In genomic region chr10:80116563-80116926, GRCm38 (mm10) we compare ENCODE assay signal across 8 mouse cellular contexts. TPM values are rescaled to one million over a fixed set of nuclear protein-coding genes. Genes with fewer than 3 reads are reported as not detected.
DNase-seq lines count a peak whose midpoint lies in the region; ATAC-seq lines count a peak whose summit lies in the region.

No protein-coding gene starts in this region.

- DNase-seq in CD4-positive, CD25-positive, alpha-beta regulatory T cell, adult 2 months (ENCODE audit: low read depth, low spot score) = peak; percentile 48
- peak; percentile 18 for DNase-seq in urinary bladder, postnatal 14 days (ENCODE audit: low spot score)
- DNase-seq in urinary bladder, postnatal 10 days (ENCODE audit: low spot score) = no peak
- no peak for DNase-seq in layer of hippocampus, adult 9-11 months
- no peak for DNase-seq in right cerebral cortex, adult 2 months (ENCODE audit: low spot score in 2 of 2)

- no peaks in the 10 kb centered on the region for H3K9me3 ChIP-seq in intestine, embryonic 16.5 days (ENCODE audit: control insufficient read depth, low read length)
- H3K9me3 ChIP-seq in midbrain, embryonic 15.5 days = no peaks in the 10 kb centered on the region

- H3K9ac ChIP-seq in intestine, embryonic 16.5 days (ENCODE audit: low read depth, low read length) = peak overlapping the region; percentile 94
- H3K9ac ChIP-seq in midbrain, embryonic 15.5 days = peak overlapping the region; percentile 82

- H3K4me2 ChIP-seq in intestine, embryonic 16.5 days (ENCODE audit: low read depth, low read length) = peak overlapping the region; percentile 96
- peak overlapping the region; percentile 92 for H3K4me2 ChIP-seq in midbrain, embryonic 15.5 days

- WGBS in intestine, embryonic 16.5 days = under 1% methylated on average over 27 of the region's 27 CpGs
- WGBS in midbrain, embryonic 15.5 days = under 1% methylated on average over 27 of the region's 27 CpGs

- H3K36me3 ChIP-seq in intestine, embryonic 16.5 days (ENCODE audit: control insufficient read depth, insufficient read depth, low read length) = peaks cover 5% of the 10 kb centered on the region
- H3K36me3 ChIP-seq in midbrain, embryonic 15.5 days (replicated peaks) = no peaks in the 10 kb centered on the region

- H3K4me1 ChIP-seq in intestine, embryonic 16.5 days (ENCODE audit: control insufficient read depth, insufficient read depth, low read length) = peaks cover 35% of the 10 kb centered on the region
- H3K4me1 ChIP-seq in midbrain, embryonic 15.5 days = peaks cover 43% of the 10 kb centered on the region

- peak overlapping the region; percentile 81 for H3K27ac ChIP-seq in intestine, embryonic 16.5 days (ENCODE audit: low read length)
- no peak overlapping the region for H3K27ac ChIP-seq in midbrain, embryonic 15.5 days

- no peaks in the 10 kb centered on the region for H3K27me3 ChIP-seq in intestine, embryonic 16.5 days (replicated peaks; ENCODE audit: control insufficient read depth, insufficient read depth, low read length)
- no peaks in the 10 kb centered on the region for H3K27me3 ChIP-seq in midbrain, embryonic 15.5 days (replicated peaks)

- peak overlapping the region; percentile 85 for H3K4me3 ChIP-seq in intestine, embryonic 16.5 days (ENCODE audit: low read length)
- peak overlapping the region; percentile 86 for H3K4me3 ChIP-seq in midbrain, embryonic 15.5 days

- ATAC-seq in CD4-positive, CD25-positive, alpha-beta regulatory T cell, adult 4 months = no peak
- ATAC-seq in intestine, embryonic 16.5 days = no peak
- ATAC-seq in midbrain, embryonic 15.5 days (replicated peaks) = no peak

RNA-seq across cellular contexts. Expression of gene Stk11, which starts 0.9 kb away (rescaled TPM):
- polyA plus RNA-seq in CD4-positive, CD25-positive, alpha-beta regulatory T cell, adult 4 months (2017; shearing (Covaris generic)) = 10 to 100 TPM; 19.2 to 30.7 TPM
- 13.8 and 15.7 TPM in 2 replicates for polyA plus RNA-seq in intestine, embryonic 16.5 days (2015; fragmentation: Nextera tagmentation; extraction: Ambion mirVana)
- polyA plus RNA-seq in midbrain, embryonic 15.5 days (2015; fragmentation: Nextera tagmentation; extraction: Ambion mirVana) = 19.6 and 20.5 TPM in 2 replicates

RNA-seq across cellular contexts. Expression of gene Sbno2, which starts 11.2 kb away (rescaled TPM):
- polyA plus RNA-seq in CD4-positive, CD25-positive, alpha-beta regulatory T cell, adult 4 months (2017; shearing (Covaris generic)) = 10 to 100 TPM; 28.4 to 54.8 TPM
- polyA plus RNA-seq in intestine, embryonic 16.5 days (2015; fragmentation: Nextera tagmentation; extraction: Ambion mirVana) = 13.4 and 14.3 TPM in 2 replicates
- polyA plus RNA-seq in midbrain, embryonic 15.5 days (2015; fragmentation: Nextera tagmentation; extraction: Ambion mirVana) = 13.8 and 16.8 TPM in 2 replicates

RNA-seq across cellular contexts. Expression of gene Atp5d, which starts 21.9 kb away (rescaled TPM):
- 100 to 1,000 TPM; 303 to 370 TPM for polyA plus RNA-seq in CD4-positive, CD25-positive, alpha-beta regulatory T cell, adult 4 months (2017; shearing (Covaris generic))
- polyA plus RNA-seq in intestine, embryonic 16.5 days (2015; fragmentation: Nextera tagmentation; extraction: Ambion mirVana) = 846 and 854 TPM in 2 replicates
- polyA plus RNA-seq in midbrain, embryonic 15.5 days (2015; fragmentation: Nextera tagmentation; extraction: Ambion mirVana) = 444 and 468 TPM in 2 replicates

RNA-seq across cellular contexts. Expression of gene Cbarp, which starts 24.1 kb away (rescaled TPM):
- 1 to 10 TPM; 1.3 to 1.4 TPM for polyA plus RNA-seq in CD4-positive, CD25-positive, alpha-beta regulatory T cell, adult 4 months (2017; shearing (Covaris generic))
- 5.1 TPM in 2 replicates for polyA plus RNA-seq in intestine, embryonic 16.5 days (2015; fragmentation: Nextera tagmentation; extraction: Ambion mirVana)
- polyA plus RNA-seq in midbrain, embryonic 15.5 days (2015; fragmentation: Nextera tagmentation; extraction: Ambion mirVana) = 65.7 and 66.9 TPM in 2 replicates

RNA-seq across cellular contexts. Expression of gene Midn, which starts 31.5 kb away (rescaled TPM):
- 1 to 10 TPM; 4.6 to 8.2 TPM for polyA plus RNA-seq in CD4-positive, CD25-positive, alpha-beta regulatory T cell, adult 4 months (2017; shearing (Covaris generic))
- polyA plus RNA-seq in intestine, embryonic 16.5 days (2015; fragmentation: Nextera tagmentation; extraction: Ambion mirVana) = 8.8 and 10.3 TPM in 2 replicates
- polyA plus RNA-seq in midbrain, embryonic 15.5 days (2015; fragmentation: Nextera tagmentation; extraction: Ambion mirVana) = 29.5 and 29.9 TPM in 2 replicates

Comparison
In these comparisons a context has a peak if more than half of its experiments do, and no peak if none do; other contexts are left out.
1. DNase-seq: peak in CD4-positive, CD25-positive, alpha-beta regulatory T cell, adult 2 months (single experiment) and urinary bladder, postnatal 14 days (single experiment); none in urinary bladder, postnatal 10 days (single experiment), layer of hippocampus, adult 9-11 months (single experiment) and right cerebral cortex, adult 2 months (0 of 2).